Mouse (Mus musculus) MEL (cell line): Measurements from ENCODE around the gene Gimap3.

Experiments used
- CHD1 ChIP-seq: IDR thresholded peaks from 2 replicates; pipeline ENCODE4 v1.6.1; 2012; ENCODE audit warnings: low read depth, mild to moderate bottlenecking, inconsistent platforms, low read length, improper control_type of control experiment
- CTCF ChIP-seq, 3 experiments: IDR thresholded peaks in 2 of 3; conservative IDR thresholded peaks in 1 of 3; 2 replicates each; pipeline ENCODE4 v1.5.1; 2011 to 2012; ENCODE audit warnings: low read length in 3 of 3, low read depth in 2 of 3, mild to moderate bottlenecking in 2 of 3, improper control_type of control experiment in 1 of 3, inconsistent platforms in 1 of 3, mixed read lengths in 1 of 3, moderate library complexity in 1 of 3; ENCODE audit not compliant: control insufficient read depth in 1 of 3, insufficient read depth in 1 of 3, poor library complexity in 1 of 3, severe bottlenecking in 1 of 3
- EP300 ChIP-seq, 2 experiments: IDR thresholded peaks; 2 replicates each; pipeline ENCODE4 v1.6.1; 2011; ENCODE audit warnings: improper control_type of control experiment in 2 of 2, low read length in 2 of 2, low read depth in 1 of 2, mild to moderate bottlenecking in 1 of 2
- JUND ChIP-seq: IDR thresholded peaks from 2 replicates; pipeline ENCODE4 v1.6.1; 2011; ENCODE audit warnings: low read depth, mild to moderate bottlenecking, improper control_type of control experiment, low read length
- MEF2A ChIP-seq: IDR thresholded peaks from 2 replicates; pipeline ENCODE4 v1.6.1; 2014; ENCODE audit warnings: low read depth, mild to moderate bottlenecking, inconsistent platforms, low read length, improper control_type of control experiment; ENCODE audit not compliant: poor library complexity, insufficient replicate concordance, severe bottlenecking; ENCODE audit errors: extremely low read depth
- NELFE ChIP-seq: IDR thresholded peaks from 2 replicates; pipeline ENCODE4 v1.6.1; 2011; ENCODE audit warnings: low read depth, low read length, improper control_type of control experiment
- POLR2A ChIP-seq, 2 experiments: IDR thresholded peaks; 2 replicates each; pipeline ENCODE4 v1.6.1; 2011 to 2012; ENCODE audit warnings: low read length in 2 of 2, mild to moderate bottlenecking in 2 of 2, control low read depth in 1 of 2, improper control_type of control experiment in 1 of 2, low read depth in 1 of 2, moderate library complexity in 1 of 2; ENCODE audit not compliant: control insufficient read depth in 1 of 2, insufficient read depth in 1 of 2, poor library complexity in 1 of 2
- POLR2AphosphoS5 ChIP-seq: IDR thresholded peaks from 2 replicates; pipeline ENCODE4 v1.6.1; 2012; ENCODE audit warnings: low read depth, borderline replicate concordance, mild to moderate bottlenecking, inconsistent platforms, low read length, moderate library complexity, mixed read lengths
- RCOR1 ChIP-seq: IDR thresholded peaks from 2 replicates; pipeline ENCODE4 v1.6.1; 2012; ENCODE audit warnings: low read depth, mild to moderate bottlenecking, inconsistent platforms, low read length, improper control_type of control experiment
- TBP ChIP-seq: IDR thresholded peaks from 2 replicates; pipeline ENCODE4 v1.8.0; 2011; ENCODE audit warnings: low read depth, low read length, improper control_type of control experiment
- USF1 ChIP-seq: IDR thresholded peaks from 2 replicates; pipeline ENCODE4 v1.6.1; 2014; ENCODE audit warnings: low read depth, mild to moderate bottlenecking, inconsistent platforms, low read length, improper control_type of control experiment, moderate library complexity
- ZNF384 ChIP-seq: IDR thresholded peaks from 2 replicates; pipeline ENCODE4 v1.6.1; 2012; ENCODE audit warnings: low read depth, mild to moderate bottlenecking, inconsistent platforms, low read length, improper control_type of control experiment

GRCm38 (mm10) chr6:48785189-48785588 is 14.5 kb upstream of the Gimap3 start:
- TF ChIP-seq TBP (no peak), CTCF (IDR thresholded peaks at IDR 0.05 in 2 of 3, conservative IDR thresholded peaks at IDR 0.05 in 1 of 3; ENCODE audit: control insufficient read depth in 1 of 3, insufficient read depth in 1 of 3, low read depth in 2 of 3, low read length in 3 of 3, poor library complexity in 1 of 3, severe bottlenecking in 1 of 3) (no peak), RCOR1 (no peak), MEF2A (no peak), POLR2A (IDR thresholded peaks at IDR 0.05; ENCODE audit: control insufficient read depth in 1 of 2, insufficient read depth in 1 of 2, low read depth in 1 of 2, low read length in 2 of 2, poor library complexity in 1 of 2) (no peak), CHD1 (no peak), NELFE (no peak), EP300 (IDR thresholded peaks at IDR 0.05; ENCODE audit: low read depth in 1 of 2, low read length in 2 of 2) (no peak), USF1 (no peak), POLR2AphosphoS5 (no peak), JUND (no peak), ZNF384 (no peak)
